Mouse (Mus musculus) forebrain, embryonic 11.5 days (tissue): ENCODE measurements around the gene Htra1. TPM values are rescaled to one million over a fixed set of nuclear protein-coding genes. Genes with fewer than 3 reads are reported as not detected.

ENCODE experiments used
- ATAC-seq: fragments of 200-750 bp; cut with Nextera tagmentation; replicated peaks from 2 replicates; pipeline ENCODE4 v1.8.0; 2017; ENCODE audit warnings: moderate TSS enrichment; ENCODE audit not compliant: low FRiP score
- DNase-seq: peaks from one replicate; pipeline ENCODE4 v3.0.0-alpha.2; 2017; ENCODE audit warnings: low spot score
- H3K27ac ChIP-seq: fragments of 300-500 bp; sonication (generic); 2 replicates; pipeline ENCODE4 v1.5.1; 2014; ENCODE audit warnings: low read depth, low read length
- H3K27me3 ChIP-seq: fragments of 300-500 bp; sonication (generic); 2 replicates; pipeline ENCODE4 v1.6.1; 2014; ENCODE audit warnings: mild to moderate bottlenecking, low read length, mixed read lengths; ENCODE audit not compliant: control insufficient read depth, insufficient read depth
- H3K36me3 ChIP-seq: fragments of 300-500 bp; sonication (generic); 2 replicates; pipeline ENCODE4 v1.6.1; 2014; ENCODE audit warnings: mild to moderate bottlenecking, low read length, moderate library complexity, mixed read lengths; ENCODE audit not compliant: control insufficient read depth, insufficient read depth
- H3K4me1 ChIP-seq: fragments of 300-500 bp; sonication (generic); replicated peaks from 2 replicates; pipeline ENCODE4 v1.6.1; 2014; ENCODE audit warnings: low read length, mixed read lengths; ENCODE audit not compliant: control insufficient read depth, insufficient read depth
- H3K4me2 ChIP-seq: fragments of 300-500 bp; sonication (generic); 2 replicates; pipeline ENCODE4 v1.6.1; 2014; ENCODE audit warnings: low read depth, mild to moderate bottlenecking, low read length, moderate library complexity, mixed read lengths; ENCODE audit not compliant: severe bottlenecking
- H3K4me3 ChIP-seq: fragments of 300-500 bp; sonication (generic); 2 replicates; pipeline ENCODE4 v1.5.1; 2014; ENCODE audit warnings: low read depth, low read length
- H3K9ac ChIP-seq: fragments of 300-500 bp; sonication (generic); 2 replicates; pipeline ENCODE4 v1.6.1; 2014; ENCODE audit warnings: low read length
- H3K9me3 ChIP-seq: fragments of 300-500 bp; sonication (generic); 2 replicates; pipeline ENCODE4 v1.6.1; 2016; ENCODE audit warnings: low read length, mixed read lengths; ENCODE audit not compliant: control insufficient read depth
- WGBS: fragments of 180-500 bp; shearing (Covaris S2); extraction: QIAGEN DNeasy Blood & Tissue Kit; methylation state at CpG from one replicate; pipeline ENCODE4 v1.1.7; 2014; 5-methylcytosine and 5-hydroxymethylcytosine counted together
- polyA plus RNA-seq: library from polyadenylated mRNA; unstranded; fragments of >200 nt; fragmentation: Nextera tagmentation; extraction: Ambion mirVana; gene quantifications from 2 replicates; pipeline ENCODE4 v1.2.1, GENCODE M21; 2014

Htra1 gene
- polyA plus RNA-seq, 1 experiment from 2014 or later, result 4.2 TPM

GRCm38 (mm10) chr7:130898373-130898772 lies 37.5 kb upstream of the Htra1 start:
- Histone ChIP-seq H3K27ac (no peak overlapping the region), H3K27me3 (no peaks in the 10 kb centered on the region), H3K4me3 (no peak overlapping the region), H3K4me1 (no peaks in the 10 kb centered on the region), H3K9me3 (no peaks in the 10 kb centered on the region), H3K36me3 (no peaks in the 10 kb centered on the region), H3K9ac (no peak overlapping the region), H3K4me2 (no peak overlapping the region)
- 79% methylated on average over 4 of the region's 4 CpGs for WGBS
- no peak for DNase-seq
- ATAC-seq, result no peak

- no peak overlapping the region for H3K9ac ChIP-seq
- WGBS, result 91% methylated on average over 5 of the region's 5 CpGs
- DNase-seq, result no peak
- H3K9me3 ChIP-seq, result no peaks in the 10 kb centered on the region
- no peak for ATAC-seq
- no peaks in the 10 kb centered on the region for H3K36me3 ChIP-seq
- no peak overlapping the region for H3K4me2 ChIP-seq
- H3K4me1 ChIP-seq, result no peaks in the 10 kb centered on the region
- no peak overlapping the region for H3K4me3 ChIP-seq
- H3K27me3 ChIP-seq, result no peaks in the 10 kb centered on the region
- H3K27ac ChIP-seq, result no peak overlapping the region
Measured at GRCm38 (mm10) chr7:130900233-130900848, 35.6 kb upstream of the Htra1 start.

DNA sequence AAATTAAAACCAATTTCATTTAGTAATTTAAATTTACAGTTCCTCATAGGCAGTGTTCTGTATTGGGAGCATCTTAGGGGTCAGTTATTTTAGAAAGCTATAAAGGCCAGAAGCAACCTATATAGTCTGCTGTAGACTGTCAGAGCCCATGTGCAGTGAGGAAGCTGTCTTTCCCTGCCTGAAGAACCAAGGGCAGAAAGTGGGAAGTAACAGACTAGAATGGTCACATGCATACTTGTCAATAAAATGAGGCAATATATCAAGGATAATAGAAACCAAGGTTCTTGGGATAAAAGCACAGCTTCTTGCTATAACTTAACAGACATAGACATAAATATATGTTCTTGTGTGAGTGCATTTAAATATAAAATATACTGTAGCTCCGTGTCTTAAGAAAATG lies 33.0 kb upstream of the Htra1 start:
- H3K36me3 ChIP-seq, result no peaks in the 10 kb centered on the region
- ATAC-seq, result no peak
- H3K4me1 ChIP-seq, result no peaks in the 10 kb centered on the region
- H3K27me3 ChIP-seq, result no peaks in the 10 kb centered on the region
- no peak overlapping the region for H3K9ac ChIP-seq
- no peak overlapping the region for H3K4me2 ChIP-seq
- H3K9me3 ChIP-seq, result no peaks in the 10 kb centered on the region
- WGBS, result 95% methylated on average over 1 of the region's 1 CpGs
- no peak overlapping the region for H3K4me3 ChIP-seq
- no peak overlapping the region for H3K27ac ChIP-seq
- DNase-seq, result no peak

GRCm38 (mm10) chr7:130903505-130904074 lies 32.3 kb upstream of the Htra1 start:
- H3K4me2 ChIP-seq, result no peak overlapping the region
- H3K9ac ChIP-seq, result no peak overlapping the region
- DNase-seq (no peak), ATAC-seq (no peak)
- 87% methylated on average over 16 of the region's 16 CpGs for WGBS
- no peaks in the 10 kb centered on the region for H3K9me3 ChIP-seq
- H3K4me3 ChIP-seq, result no peak overlapping the region
- H3K27me3 ChIP-seq, result no peaks in the 10 kb centered on the region
- H3K4me1 ChIP-seq, result no peaks in the 10 kb centered on the region
- H3K27ac ChIP-seq, result no peak overlapping the region
- no peaks in the 10 kb centered on the region for H3K36me3 ChIP-seq

- Histone ChIP-seq H3K27me3 (no peaks in the 10 kb centered on the region), H3K4me3 (no peak overlapping the region), H3K9ac (no peak overlapping the region), H3K9me3 (no peaks in the 10 kb centered on the region), H3K36me3 (no peaks in the 10 kb centered on the region), H3K27ac (no peak overlapping the region), H3K4me2 (no peak overlapping the region), H3K4me1 (no peaks in the 10 kb centered on the region)
- 93% methylated on average over 13 of the region's 13 CpGs for WGBS
- DNase-seq (no peak), ATAC-seq (no peak)
Measured at GRCm38 (mm10) chr7:130904571-130905365, 31.1 kb upstream of the Htra1 start.

- ATAC-seq (no peak), DNase-seq (no peak)
- no peak overlapping the region for H3K4me2 ChIP-seq
- no peaks in the 10 kb centered on the region for H3K9me3 ChIP-seq
- no peaks in the 10 kb centered on the region for H3K4me1 ChIP-seq
- no peaks in the 10 kb centered on the region for H3K27me3 ChIP-seq
- WGBS, result 92% methylated on average over 14 of the region's 14 CpGs
- H3K27ac ChIP-seq, result no peak overlapping the region
- no peaks in the 10 kb centered on the region for H3K36me3 ChIP-seq
- H3K9ac ChIP-seq, result no peak overlapping the region
- no peak overlapping the region for H3K4me3 ChIP-seq
Measured at GRCm38 (mm10) chr7:130910841-130911240, 25.1 kb upstream of the Htra1 start.

DNA sequence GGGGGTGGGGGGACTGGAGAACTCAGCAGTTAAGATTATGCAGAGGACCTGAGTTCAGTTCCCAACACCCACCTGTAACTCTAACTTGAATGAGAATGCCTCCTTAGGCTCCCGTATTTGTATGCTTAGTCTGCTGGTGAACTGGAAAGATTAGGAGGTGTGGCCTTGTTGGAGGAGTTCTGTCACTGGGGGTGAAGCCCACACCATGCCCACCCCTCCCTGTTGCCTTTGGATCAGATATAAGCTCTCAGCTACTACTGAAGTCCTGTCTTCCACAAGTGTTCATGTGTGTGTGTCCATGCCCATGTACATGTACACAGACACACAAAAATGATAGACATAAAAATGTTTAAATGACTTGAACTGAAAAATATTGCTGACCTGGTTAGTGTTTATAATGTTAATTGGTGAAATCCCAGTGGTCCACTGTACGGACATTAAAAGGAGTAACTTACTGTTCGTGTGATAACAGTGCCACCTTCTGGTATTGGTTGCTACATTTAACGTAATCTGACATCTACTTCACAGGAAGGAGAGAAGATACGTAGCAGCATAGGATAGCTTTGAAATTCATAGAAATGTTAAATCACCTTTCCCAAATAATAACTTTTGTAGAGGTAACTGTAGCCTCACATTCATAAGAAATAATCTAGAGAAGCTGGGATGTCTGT lies 21.1 kb upstream of the Htra1 start:
- Histone ChIP-seq H3K9ac (no peak overlapping the region), H3K4me3 (no peak overlapping the region), H3K36me3 (no peaks in the 10 kb centered on the region), H3K27ac (no peak overlapping the region), H3K4me2 (no peak overlapping the region), H3K27me3 (no peaks in the 10 kb centered on the region), H3K9me3 (no peaks in the 10 kb centered on the region), H3K4me1 (no peaks in the 10 kb centered on the region)
- DNase-seq, result no peak
- no peak for ATAC-seq
- WGBS, result 65% methylated on average over 5 of the region's 5 CpGs

- H3K4me2 ChIP-seq, result no peak overlapping the region
- 58% methylated on average over 2 of the region's 2 CpGs for WGBS
Measured at GRCm38 (mm10) chr7:130918260-130918659, 17.7 kb upstream of the Htra1 start.

More at GRCm38 (mm10) chr7:130918260-130918659, 17.7 kb upstream of the Htra1 start:
- no peak overlapping the region for H3K4me3 ChIP-seq
- DNase-seq (no peak), ATAC-seq (no peak)
- no peaks in the 10 kb centered on the region for H3K4me1 ChIP-seq
- H3K9me3 ChIP-seq, result no peaks in the 10 kb centered on the region
- no peaks in the 10 kb centered on the region for H3K36me3 ChIP-seq
- H3K9ac ChIP-seq, result no peak overlapping the region
- no peak overlapping the region for H3K27ac ChIP-seq
- no peaks in the 10 kb centered on the region for H3K27me3 ChIP-seq
